Mouse (Mus musculus) ES-E14 (cell line): ENCODE results near the gene Cdyl.

Experiments used
- HCFC1 ChIP-seq: IDR thresholded peaks from 2 replicates; pipeline ENCODE4 v1.6.1; 2012; ENCODE audit warnings: low read length, inconsistent platforms, borderline replicate concordance; ENCODE audit not compliant: insufficient read depth
- ZNF384 ChIP-seq: IDR thresholded peaks from 2 replicates; pipeline ENCODE4 v1.6.1; 2012; ENCODE audit warnings: low read depth, low read length, inconsistent platforms

DNA sequence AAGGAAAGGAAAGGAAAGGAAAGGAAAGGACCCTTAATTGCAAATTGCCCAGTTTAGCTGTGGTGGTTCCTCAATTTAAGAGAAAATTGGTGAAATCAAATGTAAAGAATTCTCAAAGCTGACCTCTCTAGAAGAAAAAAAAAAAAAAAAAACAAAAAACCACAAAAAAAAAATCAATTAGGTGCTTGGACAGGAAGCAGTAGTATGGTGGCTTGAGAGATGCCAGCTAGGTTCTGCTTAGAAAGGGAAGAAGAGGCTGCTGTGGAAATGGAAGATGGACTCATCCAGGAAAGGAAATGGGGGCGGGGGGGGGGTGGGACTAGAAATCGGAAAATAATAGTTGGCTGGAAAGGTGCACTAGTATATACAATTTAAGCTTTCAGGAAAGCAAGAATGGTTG is 77.9 kb downstream of the Cdyl start:
- TF ChIP-seq ZNF384 (no peak), HCFC1 (no peak)
